Mouse (Mus musculus): Measurements from ENCODE around the gene Zbtb17.

DNA sequence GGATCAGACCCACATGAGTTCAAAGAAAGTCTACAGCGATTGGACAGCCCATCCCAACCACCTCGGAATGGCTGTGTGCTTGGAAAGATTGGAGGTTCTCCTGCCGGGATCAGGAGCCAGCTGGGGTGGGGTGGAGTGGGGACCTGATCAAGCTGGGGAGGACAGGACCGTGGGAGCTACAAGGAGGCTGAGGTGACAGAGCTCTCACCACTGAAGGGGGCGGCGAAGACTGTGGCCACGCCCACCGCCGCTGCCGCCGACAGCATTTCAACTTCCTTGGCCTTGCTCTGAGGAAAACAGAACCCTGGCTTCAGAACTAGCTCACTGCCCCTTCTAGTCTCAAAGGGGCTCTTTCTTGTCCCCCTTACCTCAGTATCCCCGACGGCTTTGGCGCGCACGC lies 49.7 kb upstream of the Zbtb17 start:
- no peak for TF ChIP-seq EP300 (IDR thresholded peaks at IDR 0.05; ENCODE audit: low read depth)
- TF ChIP-seq CTCF (IDR thresholded peaks at IDR 0.05; ENCODE audit: low read depth), result no peak

All from liver, postnatal 0 days (tissue).